In genomic region chr11:103028176-103028891, GRCm38 (mm10) we compare ENCODE assay signal across 7 mouse cellular contexts. TPM values are rescaled to one million over a fixed set of nuclear protein-coding genes. Genes with fewer than 3 reads are reported as not detected.
DNase-seq lines count a peak whose midpoint lies in the region; ATAC-seq lines count a peak whose summit lies in the region.

Gene Nmt1 (plus strand): TSS chr11:103028190.
Gene Dcakd (minus strand): TSS chr11:103028333.

- peak within 1 kb of the TSS; percentile 67 for H3K27ac ChIP-seq in embryonic facial prominence, embryonic 12.5 days
- H3K27ac ChIP-seq in limb, embryonic 11.5 days (replicated peaks; ENCODE audit: low read depth, low read length) = 0 out of 2 replicates have a peak within 1 kb of the TSS, but pooled peaks have one; percentile 14
- H3K27ac ChIP-seq in midbrain, embryonic 14.5 days (replicated peaks; ENCODE audit: low read depth, low read length) = peak within 1 kb of the TSS; percentile 58

- peaks cover 21% of the 10 kb centered on the region for H3K4me1 ChIP-seq in embryonic facial prominence, embryonic 12.5 days
- peaks cover 7% of the 10 kb centered on the region for H3K4me1 ChIP-seq in limb, embryonic 11.5 days (ENCODE audit: control insufficient read depth, insufficient read depth, low read length)
- peaks cover 8% of the 10 kb centered on the region for H3K4me1 ChIP-seq in midbrain, embryonic 14.5 days (ENCODE audit: control insufficient read depth, insufficient read depth, low read length)

- peak within 1 kb of the TSS; percentile 53 for H3K4me3 ChIP-seq in embryonic facial prominence, embryonic 12.5 days
- peak within 1 kb of the TSS; percentile 62 for H3K4me3 ChIP-seq in limb, embryonic 11.5 days (ENCODE audit: low read depth, low read length)
- peak within 1 kb of the TSS; percentile 59 for H3K4me3 ChIP-seq in midbrain, embryonic 14.5 days (replicated peaks; ENCODE audit: low read depth, low read length)

- peak; percentile 90 for DNase-seq in adrenal gland, postnatal 25 days
- peak; percentile 100 for DNase-seq in heart, adult 11 months
- peak; percentile 96 for DNase-seq in kidney, adult 18-20 months
- peak; percentile 94 for DNase-seq in limb, embryonic 11.5 days (ENCODE audit: low spot score)
- peak; percentile 98 for DNase-seq in midbrain, embryonic 14.5 days
- peak; percentile 83 to 88 for DNase-seq in spleen, adult 18-20 months

- ATAC-seq in embryonic facial prominence, embryonic 12.5 days (ENCODE audit: insufficient number of reproducible peaks, insufficient read depth, low FRiP score, low TSS enrichment) = peak; percentile 99
- peak; percentile 99 for ATAC-seq in limb, embryonic 11.5 days (ENCODE audit: insufficient number of reproducible peaks, low FRiP score, low TSS enrichment, low read depth)
- peak; percentile 99 for ATAC-seq in midbrain, embryonic 14.5 days (ENCODE audit: low FRiP score, low TSS enrichment)

- no peaks in the 10 kb centered on the region for H3K27me3 ChIP-seq in embryonic facial prominence, embryonic 12.5 days
- no peaks in the 10 kb centered on the region for H3K27me3 ChIP-seq in limb, embryonic 11.5 days (ENCODE audit: control insufficient read depth, insufficient read depth, low read length)
- no peaks in the 10 kb centered on the region for H3K27me3 ChIP-seq in midbrain, embryonic 14.5 days (ENCODE audit: control insufficient read depth, insufficient read depth, low read length)

- peak within 1 kb of the TSS; percentile 69 for H3K4me2 ChIP-seq in embryonic facial prominence, embryonic 12.5 days (replicated peaks)
- peak within 1 kb of the TSS; percentile 61 for H3K4me2 ChIP-seq in limb, embryonic 11.5 days (ENCODE audit: low read depth, severe bottlenecking)
- peak within 1 kb of the TSS; percentile 69 for H3K4me2 ChIP-seq in midbrain, embryonic 14.5 days (ENCODE audit: low read length)

- H3K9me3 ChIP-seq in embryonic facial prominence, embryonic 12.5 days = no peaks in the 10 kb centered on the region
- H3K9me3 ChIP-seq in limb, embryonic 11.5 days (ENCODE audit: control insufficient read depth, low read length) = no peaks in the 10 kb centered on the region
- no peaks in the 10 kb centered on the region for H3K9me3 ChIP-seq in midbrain, embryonic 14.5 days (ENCODE audit: control insufficient read depth, low read length)

- WGBS in embryonic facial prominence, embryonic 12.5 days = under 1% methylated on average over 36 of the region's 36 CpGs
- under 1% methylated on average over 36 of the region's 36 CpGs for WGBS in limb, embryonic 11.5 days
- under 1% methylated on average over 36 of the region's 36 CpGs for WGBS in midbrain, embryonic 14.5 days

- H3K36me3 ChIP-seq in embryonic facial prominence, embryonic 12.5 days = peaks cover 4% of the 10 kb centered on the region; the same call in 1 of the 2 replicates
- no peaks in the 10 kb centered on the region for H3K36me3 ChIP-seq in limb, embryonic 11.5 days (ENCODE audit: control insufficient read depth, insufficient read depth, low read length)
- 0 out of 2 replicates have a peak, but pooled peaks cover 7% of the 10 kb centered on the region for H3K36me3 ChIP-seq in midbrain, embryonic 14.5 days (ENCODE audit: control insufficient read depth, insufficient read depth, low read length)

- H3K9ac ChIP-seq in embryonic facial prominence, embryonic 12.5 days = peak within 1 kb of the TSS; percentile 70
- peak within 1 kb of the TSS; percentile 66 for H3K9ac ChIP-seq in limb, embryonic 11.5 days (ENCODE audit: low read length)
- peak within 1 kb of the TSS; percentile 51 for H3K9ac ChIP-seq in midbrain, embryonic 14.5 days (replicated peaks; ENCODE audit: low read length)

RNA-seq across cellular contexts. Expression of gene Nmt1, which starts in this region (rescaled TPM):
- 103 and 104 TPM in 2 replicates for total RNA-seq in adrenal gland, postnatal 25 days (2021)
- 45.7 and 50.8 TPM in 2 replicates for polyA plus RNA-seq in embryonic facial prominence, embryonic 12.5 days (2016; fragmentation: Nextera tagmentation; extraction: Ambion mirVana)
- polyA plus RNA-seq in limb, embryonic 11.5 days (2014; fragmentation: Nextera tagmentation; extraction: Ambion mirVana) = 69.1 and 69.8 TPM in 2 replicates
- polyA plus RNA-seq in midbrain, embryonic 14.5 days (2014; fragmentation: Nextera tagmentation; extraction: Ambion mirVana) = 30.7 and 38.0 TPM in 2 replicates

RNA-seq across cellular contexts. Expression of gene Dcakd, which starts in this region (rescaled TPM):
- total RNA-seq in adrenal gland, postnatal 25 days (2021) = 73.0 and 82.7 TPM in 2 replicates
- polyA plus RNA-seq in embryonic facial prominence, embryonic 12.5 days (2016; fragmentation: Nextera tagmentation; extraction: Ambion mirVana) = 170 and 174 TPM in 2 replicates
- 335 and 349 TPM in 2 replicates for polyA plus RNA-seq in limb, embryonic 11.5 days (2014; fragmentation: Nextera tagmentation; extraction: Ambion mirVana)
- 183 and 209 TPM in 2 replicates for polyA plus RNA-seq in midbrain, embryonic 14.5 days (2014; fragmentation: Nextera tagmentation; extraction: Ambion mirVana)

Comparison
In these comparisons a context has a peak if more than half of its experiments do, and no peak if none do; other contexts are left out.
1. Peak in every context shown above with its lines: DNase-seq, ATAC-seq, H3K4me3 ChIP-seq and H3K27ac ChIP-seq.
2. H3K27ac ChIP-seq: peak in every context shown above with its lines; median percentile 67 in embryonic facial prominence, embryonic 12.5 days; 58 in midbrain, embryonic 14.5 days; 14 in limb, embryonic 11.5 days.